Mouse (Mus musculus) limb, embryonic 15.5 days (tissue): ENCODE measurements at regions not wholly inside any gene's neighbourhood (a gene's known extent, or its start where the extent isn't known, plus 50 kb on each side); places are given as distances from the start of the nearest gene placed in this dataset.

ENCODE experiments used
- ATAC-seq: fragments of 200-750 bp; cut with Nextera tagmentation; 2 replicates; pipeline ENCODE4 v1.8.0; 2017; ENCODE audit warnings: low read depth, moderate TSS enrichment; ENCODE audit not compliant: insufficient number of reproducible peaks, low FRiP score, low TSS enrichment
- H3K27ac ChIP-seq: fragments of 300-500 bp; sonication (generic); 2 replicates; pipeline ENCODE4 v1.5.1; 2015; ENCODE audit warnings: moderate library complexity, mild to moderate bottlenecking, inconsistent platforms
- H3K27me3 ChIP-seq: fragments of 300-500 bp; sonication (generic); 2 replicates; pipeline ENCODE4 v1.6.1; 2015; ENCODE audit warnings: inconsistent platforms
- H3K36me3 ChIP-seq: fragments of 300-500 bp; sonication (generic); 2 replicates; pipeline ENCODE4 v1.6.1; 2015; ENCODE audit warnings: inconsistent platforms
- H3K4me1 ChIP-seq: fragments of 300-500 bp; sonication (generic); 2 replicates; pipeline ENCODE4 v1.6.1; 2015; ENCODE audit warnings: inconsistent platforms
- H3K4me2 ChIP-seq: fragments of 300-500 bp; sonication (generic); 2 replicates; pipeline ENCODE4 v1.6.1; 2015; ENCODE audit warnings: mild to moderate bottlenecking, inconsistent platforms
- H3K4me3 ChIP-seq: fragments of 300-500 bp; sonication (generic); 2 replicates; pipeline ENCODE4 v1.5.1; 2015; ENCODE audit warnings: mild to moderate bottlenecking, inconsistent platforms
- H3K9ac ChIP-seq: fragments of 300-500 bp; sonication (generic); 2 replicates; pipeline ENCODE4 v1.6.1; 2015; ENCODE audit warnings: inconsistent platforms
- H3K9me3 ChIP-seq: fragments of 300-500 bp; sonication (generic); 2 replicates; pipeline ENCODE4 v1.6.1; 2016; ENCODE audit warnings: inconsistent platforms
- WGBS: fragments of 180-500 bp; shearing (Covaris S2); methylation state at CpG from one replicate; pipeline ENCODE4 v1.1.7; 2015; 5-methylcytosine and 5-hydroxymethylcytosine counted together

DNA sequence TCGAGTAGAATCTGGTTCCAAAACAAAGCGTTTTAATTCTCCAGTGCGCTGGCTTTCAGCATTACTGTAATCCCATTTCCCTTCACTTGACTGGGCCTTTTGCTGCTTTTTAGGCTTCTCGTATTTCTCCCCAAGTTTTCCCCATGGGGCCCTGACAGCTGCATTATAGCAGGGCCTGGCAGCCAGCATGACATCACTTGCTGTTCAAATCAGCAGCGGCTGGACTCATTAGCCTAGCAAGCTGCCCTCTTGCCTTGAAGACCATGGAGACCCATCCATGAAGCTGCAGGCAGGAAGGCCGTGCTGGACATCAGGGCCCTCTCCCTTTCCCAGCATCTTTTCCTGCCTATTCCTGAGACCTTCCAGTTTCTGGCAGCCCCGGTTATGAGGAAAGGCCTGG, 249.8 kb upstream of the Cadm1 start:
- Histone ChIP-seq H3K9me3 (no peaks in the 10 kb centered on the region), H3K27me3 (0 out of 2 replicates have a peak, but pooled peaks cover 4% of the 10 kb centered on the region), H3K4me1 (peaks cover 15% of the 10 kb centered on the region), H3K27ac (no peak overlapping the region), H3K4me2 (no peak overlapping the region), H3K4me3 (no peak overlapping the region), H3K36me3 (no peaks in the 10 kb centered on the region), H3K9ac (no peak overlapping the region)
- 25% methylated on average over 7 of the region's 7 CpGs for WGBS
- no peak for ATAC-seq

DNA sequence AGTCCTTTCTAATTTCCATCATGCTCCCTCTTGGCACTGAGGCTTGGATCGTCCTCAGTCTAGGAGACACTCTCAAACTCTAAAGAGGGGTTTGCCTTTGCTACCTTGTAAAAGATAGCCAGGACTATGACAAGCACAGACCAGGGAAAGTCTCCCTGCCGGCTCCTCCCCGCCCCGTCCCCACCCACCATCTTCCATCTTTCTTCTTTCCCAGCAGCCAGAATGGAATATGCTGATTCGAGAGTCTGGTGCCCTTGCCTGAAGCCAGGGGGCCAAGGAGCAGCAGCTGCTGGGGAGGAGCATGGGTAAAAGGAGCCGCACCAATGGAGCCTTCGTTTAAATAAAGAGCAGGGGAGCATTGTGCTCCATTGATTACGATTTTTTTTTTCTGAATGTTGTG, 249.4 kb upstream of the Cadm1 start:
- Histone ChIP-seq H3K9me3 (no peaks in the 10 kb centered on the region), H3K4me1 (peaks cover 15% of the 10 kb centered on the region), H3K4me3 (no peak overlapping the region), H3K27ac (no peak overlapping the region), H3K36me3 (no peaks in the 10 kb centered on the region), H3K27me3 (0 out of 2 replicates have a peak, but pooled peaks cover 4% of the 10 kb centered on the region), H3K9ac (no peak overlapping the region), H3K4me2 (no peak overlapping the region)
- ATAC-seq = no peak
- 40% methylated on average over 8 of the region's 8 CpGs for WGBS

DNA sequence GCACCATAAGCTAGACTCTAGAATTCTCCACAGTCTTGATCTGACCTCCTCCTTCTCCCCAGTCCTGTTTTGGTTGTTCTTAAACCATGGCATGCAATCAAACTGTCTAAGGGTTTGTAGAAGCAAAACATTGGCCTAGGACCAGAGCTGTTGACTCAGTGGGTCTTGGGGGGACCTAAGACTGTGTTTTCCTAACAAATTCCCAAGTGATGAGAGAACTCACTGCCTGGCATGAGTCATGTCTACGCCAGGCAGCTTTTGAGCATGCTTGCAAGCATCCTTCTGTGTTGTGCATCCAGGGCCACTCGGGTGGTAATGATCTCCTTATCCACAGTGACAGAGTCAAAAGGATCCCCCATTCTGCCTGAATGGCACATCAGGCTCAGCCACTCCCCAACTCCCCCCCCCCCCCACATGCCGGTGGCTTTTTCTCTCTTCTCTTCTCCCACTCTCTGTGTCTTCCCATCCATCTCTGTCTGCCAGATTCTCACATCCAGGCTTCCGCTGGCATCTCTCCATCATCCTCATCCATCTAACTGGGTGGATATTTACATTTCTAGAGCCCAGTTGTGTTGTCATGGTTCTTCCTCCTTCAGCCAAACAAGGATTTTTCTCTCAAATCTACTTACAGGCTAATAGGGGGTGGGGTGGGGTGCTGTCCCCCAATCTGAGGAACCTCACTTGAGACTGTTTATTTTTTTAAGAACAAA, 246.1 kb upstream of the Cadm1 start:
- Histone ChIP-seq H3K4me2 (no peak overlapping the region), H3K9me3 (no peaks in the 10 kb centered on the region), H3K9ac (no peak overlapping the region), H3K27me3 (0 out of 2 replicates have a peak, but pooled peaks cover 4% of the 10 kb centered on the region), H3K36me3 (no peaks in the 10 kb centered on the region), H3K27ac (no peak overlapping the region), H3K4me3 (no peak overlapping the region), H3K4me1 (peaks cover 22% of the 10 kb centered on the region)
- WGBS = 74% methylated on average over 4 of the region's 4 CpGs
- ATAC-seq = no peak

DNA sequence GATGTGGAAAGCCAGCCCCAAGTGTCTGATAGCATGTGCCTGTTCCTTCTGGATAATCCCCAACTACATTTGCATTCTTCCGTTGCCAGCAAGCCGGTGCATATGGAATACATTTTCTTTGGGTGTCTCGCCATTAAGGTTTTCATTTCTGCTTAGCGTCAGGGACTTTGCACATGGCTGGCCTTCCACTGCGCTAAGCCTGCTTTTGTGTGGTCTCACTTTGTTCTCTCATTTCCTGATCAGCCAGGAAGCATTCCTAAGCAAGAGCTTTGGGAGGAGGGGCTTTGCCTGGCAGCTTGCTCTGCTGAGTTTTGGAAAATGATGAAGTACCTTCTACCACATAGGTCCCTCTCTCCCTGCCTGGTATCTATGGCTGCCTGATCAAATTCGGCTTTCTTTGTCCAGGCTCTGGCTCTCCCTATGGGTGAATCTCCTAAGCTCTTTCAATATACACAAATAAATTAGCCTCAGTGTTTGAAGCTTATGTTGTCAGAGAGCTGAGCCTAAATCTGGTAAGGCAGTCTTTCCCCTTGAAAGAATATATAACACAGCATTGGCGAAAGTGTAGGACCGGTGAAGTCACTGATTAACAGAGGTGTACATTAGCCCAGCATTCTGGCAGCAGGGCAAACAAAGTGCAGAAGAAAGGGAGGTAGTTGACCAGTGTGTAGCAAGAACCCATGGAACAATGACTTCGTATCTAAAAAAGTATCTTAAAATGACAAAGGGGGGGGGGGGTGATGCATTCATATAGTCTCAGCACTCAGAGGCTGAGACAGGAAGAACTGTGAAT, 242.8 kb upstream of the Cadm1 start:
- H3K4me2 ChIP-seq = no peak overlapping the region
- peak; percentile 58 for ATAC-seq

DNA sequence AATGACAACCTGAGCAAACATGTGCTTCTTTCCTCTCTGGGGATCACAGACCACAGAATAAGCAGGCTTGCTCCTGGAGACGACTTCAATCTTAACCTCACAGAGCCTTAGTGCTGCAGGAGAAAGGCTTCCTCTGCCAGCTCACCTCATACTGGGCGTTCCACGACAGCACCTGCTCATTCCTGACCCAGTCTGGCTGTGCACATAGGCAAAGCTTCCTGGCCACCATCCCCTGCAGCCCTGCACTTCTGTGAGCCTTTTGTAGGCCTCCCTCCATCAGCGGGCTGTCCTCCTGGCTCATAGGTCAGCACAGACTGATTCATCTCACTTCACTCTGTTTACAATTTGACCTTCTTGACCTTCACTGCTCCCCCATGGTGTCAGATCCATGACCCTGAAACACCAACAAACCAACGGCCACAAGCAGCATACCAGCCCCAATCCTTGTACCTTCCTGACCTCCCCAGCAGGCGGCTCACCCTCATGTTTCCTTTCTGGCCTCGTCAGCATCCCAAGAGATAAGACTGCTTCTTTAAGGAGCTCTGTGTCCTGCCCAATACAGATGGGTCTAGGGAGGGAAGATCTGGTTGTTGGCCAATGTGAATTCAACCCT, 241.3 kb upstream of the Cadm1 start:
- no peak overlapping the region for H3K9ac ChIP-seq
- H3K36me3 ChIP-seq = no peaks in the 10 kb centered on the region
- H3K4me3 ChIP-seq = no peak overlapping the region
- H3K27me3 ChIP-seq = no peaks in the 10 kb centered on the region
- no peak overlapping the region for H3K27ac ChIP-seq
- H3K4me1 ChIP-seq = peaks cover 8% of the 10 kb centered on the region
- no peak for ATAC-seq
- 64% methylated on average over 7 of the region's 7 CpGs for whole genome bisulfite sequencing
- no peaks in the 10 kb centered on the region for H3K9me3 ChIP-seq
- no peak overlapping the region for H3K4me2 ChIP-seq

More for the DNA sequence above, 242.8 kb upstream of the Cadm1 start:
- Histone ChIP-seq H3K9ac (no peak overlapping the region), H3K27me3 (no peaks in the 10 kb centered on the region), H3K9me3 (no peaks in the 10 kb centered on the region), H3K27ac (no peak overlapping the region), H3K4me1 (peaks cover 8% of the 10 kb centered on the region), H3K4me3 (no peak overlapping the region), H3K36me3 (no peaks in the 10 kb centered on the region)
- 48% methylated on average over 9 of the region's 9 CpGs for WGBS

DNA sequence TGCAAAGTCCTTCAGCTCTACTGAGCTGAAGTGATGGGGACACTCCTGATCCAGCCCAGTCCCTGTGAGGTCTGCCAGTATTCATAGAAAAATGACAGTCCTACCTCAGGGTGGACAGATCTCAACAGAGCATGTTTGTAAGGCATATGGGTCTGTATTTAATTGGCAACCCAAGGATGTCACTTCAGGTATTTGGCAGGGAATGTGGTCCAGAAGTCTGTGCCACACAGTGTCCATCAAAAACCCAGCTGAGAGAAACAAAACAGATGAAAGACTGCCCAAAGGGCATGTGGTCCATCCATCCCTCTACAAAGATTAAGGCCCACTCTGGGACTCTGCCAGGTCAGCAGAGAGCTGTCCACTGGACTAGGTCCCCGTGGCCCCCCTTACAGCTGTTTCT, 229.3 kb upstream of the Cadm1 start:
- no peak overlapping the region for H3K9ac ChIP-seq
- no peak overlapping the region for H3K4me2 ChIP-seq
- no peak overlapping the region for H3K4me3 ChIP-seq
- WGBS = 67% methylated on average over 1 of the region's 1 CpGs
- H3K9me3 ChIP-seq = no peaks in the 10 kb centered on the region
- no peaks in the 10 kb centered on the region for H3K4me1 ChIP-seq
- no peak overlapping the region for H3K27ac ChIP-seq
- no peaks in the 10 kb centered on the region for H3K36me3 ChIP-seq
- peaks cover 5% of the 10 kb centered on the region; the same call in 1 of the 2 replicates for H3K27me3 ChIP-seq
- no peak for ATAC-seq

DNA sequence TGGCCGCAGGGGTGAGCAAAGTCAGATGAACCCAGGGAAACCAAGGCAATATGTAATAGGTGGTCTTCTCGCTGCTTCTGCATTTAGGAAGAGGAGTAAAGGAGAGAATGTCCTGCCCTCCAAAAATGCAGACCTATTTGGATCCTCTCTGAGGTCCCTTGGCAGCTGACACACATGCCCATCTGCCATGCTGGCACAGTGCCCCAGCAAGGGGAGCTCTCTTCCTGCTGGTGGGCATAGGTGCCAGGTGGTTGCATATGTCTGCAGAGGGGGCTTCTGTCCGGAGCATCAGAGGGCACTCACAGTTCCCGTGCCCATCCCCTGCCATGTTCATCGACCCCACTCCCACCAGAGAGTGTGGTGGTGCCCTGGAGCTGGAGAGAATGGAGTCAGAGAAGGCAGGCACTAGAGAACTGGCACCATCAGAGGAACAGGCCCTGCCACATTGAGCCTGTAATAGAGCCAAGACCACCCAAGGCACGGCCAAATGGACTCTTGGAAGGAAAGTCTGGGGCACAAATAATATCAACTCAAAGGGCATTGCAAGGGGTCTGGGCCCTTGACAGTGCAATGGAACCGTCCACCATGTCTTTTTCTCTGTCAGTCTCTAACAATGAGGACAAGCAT, 222.7 kb upstream of the Cadm1 start:
- ATAC-seq = no peak
- 80% methylated on average over 7 of the region's 7 CpGs for WGBS

DNA sequence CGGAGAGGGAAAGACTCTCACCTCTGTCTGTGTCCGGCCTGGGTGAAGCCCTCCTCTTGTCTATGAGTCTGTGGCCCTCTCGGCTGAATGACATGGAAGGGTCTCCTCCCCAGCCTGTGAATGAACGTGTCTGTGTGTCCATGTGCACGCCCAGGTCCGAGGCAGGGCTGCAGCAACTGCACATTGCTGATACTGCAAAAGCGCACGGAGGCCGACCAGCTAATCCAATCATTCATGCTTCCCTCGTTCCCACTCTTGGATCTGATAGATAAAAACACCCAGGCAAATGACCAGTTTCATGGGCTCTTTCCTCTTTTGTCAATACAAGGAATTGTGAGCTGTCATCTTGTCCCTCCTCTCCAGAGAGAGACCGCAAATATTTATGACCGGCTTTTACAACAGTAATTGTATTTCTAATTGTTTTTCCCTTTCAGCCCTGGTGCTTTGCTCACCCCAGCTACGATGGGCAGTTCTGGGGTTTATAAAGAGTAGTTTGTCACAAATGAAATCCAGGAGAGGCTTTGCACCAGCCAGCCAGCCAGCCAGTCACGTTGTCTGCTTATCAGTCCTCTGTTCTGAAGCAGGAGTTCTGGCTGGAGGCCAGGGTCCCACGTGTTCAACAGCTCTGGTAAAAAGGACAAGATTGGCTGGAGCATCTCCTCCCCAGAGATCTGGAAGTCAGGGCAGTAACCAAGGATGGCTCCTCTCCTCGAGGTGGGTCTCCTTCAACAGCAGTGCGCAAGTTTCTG, 222.0 kb upstream of the Cadm1 start:
- 0 out of 2 replicates have a peak, but pooled peaks cover 4% of the 10 kb centered on the region for H3K4me1 ChIP-seq
- H3K27ac ChIP-seq = no peak overlapping the region
- no peak overlapping the region for H3K4me3 ChIP-seq
- peaks cover 3% of the 10 kb centered on the region; the same call in 1 of the 2 replicates for H3K27me3 ChIP-seq
- ATAC-seq = no peak
- H3K36me3 ChIP-seq = no peaks in the 10 kb centered on the region
- H3K9ac ChIP-seq = no peak overlapping the region
- no peaks in the 10 kb centered on the region for H3K9me3 ChIP-seq
- no peak overlapping the region for H3K4me2 ChIP-seq
- 48% methylated on average over 17 of the region's 17 CpGs for WGBS

More for the DNA sequence above, 222.7 kb upstream of the Cadm1 start:
- Histone ChIP-seq H3K4me1 (0 out of 2 replicates have a peak, but pooled peaks cover 4% of the 10 kb centered on the region), H3K4me3 (no peak overlapping the region), H3K27ac (no peak overlapping the region), H3K9me3 (no peaks in the 10 kb centered on the region), H3K4me2 (no peak overlapping the region), H3K9ac (no peak overlapping the region), H3K36me3 (no peaks in the 10 kb centered on the region), H3K27me3 (peaks cover 3% of the 10 kb centered on the region; the same call in 1 of the 2 replicates)

DNA sequence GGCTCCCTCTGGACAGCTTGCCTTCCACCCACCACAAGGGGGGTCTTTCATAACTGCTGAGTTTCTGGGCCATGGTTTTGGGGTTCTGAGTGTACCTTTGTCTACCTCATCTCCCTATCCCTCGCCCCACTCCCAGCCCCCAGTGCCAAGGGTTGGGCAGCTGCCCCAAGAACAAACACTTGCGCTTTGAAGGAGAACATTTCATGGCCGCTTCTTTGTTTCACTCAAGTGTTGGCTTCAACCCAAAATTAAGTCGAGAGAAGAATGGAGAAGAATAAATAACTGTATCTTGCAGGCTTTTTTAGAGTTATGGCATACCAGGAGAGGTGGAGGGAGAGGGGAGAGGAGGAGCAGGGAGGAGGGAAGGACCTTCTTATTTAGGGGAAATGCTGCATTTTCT, 216.5 kb upstream of the Cadm1 start:
- Histone ChIP-seq H3K4me1 (no peaks in the 10 kb centered on the region), H3K4me2 (no peak overlapping the region), H3K27me3 (no peaks in the 10 kb centered on the region), H3K9ac (no peak overlapping the region), H3K27ac (no peak overlapping the region), H3K4me3 (no peak overlapping the region), H3K36me3 (no peaks in the 10 kb centered on the region), H3K9me3 (no peaks in the 10 kb centered on the region)
- WGBS = 79% methylated on average over 4 of the region's 4 CpGs
- ATAC-seq = no peak

DNA sequence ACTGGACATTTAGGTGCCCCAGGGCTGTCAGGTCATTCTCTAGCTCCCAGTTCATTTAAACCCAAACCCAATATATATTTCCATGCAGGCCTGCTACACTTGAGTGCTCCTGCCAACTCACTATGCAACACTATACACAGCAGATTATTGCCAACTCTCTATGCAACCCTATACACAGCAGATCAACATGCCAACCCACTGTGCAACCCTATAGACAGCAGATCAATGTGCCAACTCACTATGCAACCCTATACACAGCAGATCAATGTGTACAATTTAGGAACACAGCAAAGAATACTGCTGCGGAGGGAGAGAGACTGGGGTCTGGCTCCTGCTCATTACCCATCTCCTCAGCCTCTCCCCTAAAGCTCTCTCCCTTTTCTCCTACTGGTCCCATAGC, 215.7 kb upstream of the Cadm1 start:
- Histone ChIP-seq H3K27me3 (no peaks in the 10 kb centered on the region), H3K27ac (no peak overlapping the region), H3K4me2 (no peak overlapping the region), H3K9ac (no peak overlapping the region), H3K9me3 (no peaks in the 10 kb centered on the region), H3K4me1 (no peaks in the 10 kb centered on the region), H3K36me3 (no peaks in the 10 kb centered on the region), H3K4me3 (no peak overlapping the region)
- 91% methylated on average over 1 of the region's 1 CpGs for WGBS
- ATAC-seq = no peak

DNA sequence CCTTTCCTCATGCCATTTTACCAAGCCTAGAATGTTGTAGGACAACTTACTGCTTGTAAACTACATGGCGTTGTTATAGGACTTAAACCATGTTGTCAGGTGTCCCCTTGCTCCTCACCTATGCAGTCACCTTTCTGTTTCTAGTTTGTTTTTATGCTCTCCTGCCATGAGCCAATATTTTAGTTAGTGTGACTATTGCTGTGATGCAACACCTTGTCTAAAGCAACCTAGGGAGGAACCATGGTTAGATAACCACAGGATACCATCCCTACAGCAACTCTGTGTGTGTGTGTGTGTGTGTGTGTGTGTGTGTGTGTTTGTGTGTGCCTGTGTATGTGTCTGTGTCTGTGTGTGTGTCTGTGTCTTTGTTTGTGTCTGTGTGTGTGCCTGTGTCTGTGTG, 209.6 kb upstream of the Cadm1 start:
- H3K9ac ChIP-seq = no peak overlapping the region
- no peaks in the 10 kb centered on the region for H3K9me3 ChIP-seq
- no peak overlapping the region for H3K4me2 ChIP-seq
- no peaks in the 10 kb centered on the region for H3K36me3 ChIP-seq
- no peak overlapping the region for H3K27ac ChIP-seq
- WGBS = 76% methylated on average over 1 of the region's 1 CpGs
- H3K4me3 ChIP-seq = no peak overlapping the region
- peaks cover 13% of the 10 kb centered on the region for H3K4me1 ChIP-seq
- no peaks in the 10 kb centered on the region for H3K27me3 ChIP-seq
- ATAC-seq = no peak
